Mouse (Mus musculus) forebrain, embryonic 13.5 days (tissue): ENCODE measurements around the gene Spindoc. TPM values are rescaled to one million over a fixed set of nuclear protein-coding genes. Genes with fewer than 3 reads are reported as not detected.
"Not testable (repeated sequence)": the region's sequence is repeated elsewhere in the genome, so short reads cannot be mapped to it uniquely, and the experiment has no call there.

Source experiments
- ATAC-seq: fragments of 200-750 bp; cut with Nextera tagmentation; 2 replicates; pipeline ENCODE4 v1.8.0; 2017
- H3K27ac ChIP-seq: fragments of 300-500 bp; sonication (generic); 2 replicates; pipeline ENCODE4 v1.5.1; 2015; ENCODE audit warnings: inconsistent platforms, mild to moderate bottlenecking, moderate library complexity
- H3K27me3 ChIP-seq: fragments of 300-500 bp; sonication (generic); 2 replicates; pipeline ENCODE4 v1.6.1; 2015; ENCODE audit warnings: mild to moderate bottlenecking, inconsistent platforms
- H3K36me3 ChIP-seq: fragments of 300-500 bp; sonication (generic); 2 replicates; pipeline ENCODE4 v1.6.1; 2015; ENCODE audit warnings: mild to moderate bottlenecking, inconsistent platforms; ENCODE audit not compliant: poor library complexity, severe bottlenecking
- H3K4me1 ChIP-seq: fragments of 300-500 bp; sonication (generic); 2 replicates; pipeline ENCODE4 v1.6.1; 2015; ENCODE audit warnings: inconsistent platforms
- H3K4me2 ChIP-seq: fragments of 300-500 bp; sonication (generic); 2 replicates; pipeline ENCODE4 v1.6.1; 2015; ENCODE audit warnings: inconsistent platforms, mild to moderate bottlenecking, moderate library complexity
- H3K4me3 ChIP-seq: fragments of 300-500 bp; sonication (generic); 2 replicates; pipeline ENCODE4 v1.5.1; 2015; ENCODE audit warnings: mild to moderate bottlenecking, inconsistent platforms
- H3K9ac ChIP-seq: fragments of 300-500 bp; sonication (generic); 2 replicates; pipeline ENCODE4 v1.6.1; 2015; ENCODE audit warnings: mild to moderate bottlenecking, inconsistent platforms
- H3K9me3 ChIP-seq: fragments of 300-500 bp; sonication (generic); replicated peaks from 2 replicates; pipeline ENCODE4 v1.6.1; 2016; ENCODE audit warnings: inconsistent platforms
- WGBS: fragments of 180-500 bp; shearing (Covaris S2); methylation state at CpG from one replicate; pipeline ENCODE4 v1.1.7; 2015; 5-methylcytosine and 5-hydroxymethylcytosine counted together
- polyA plus RNA-seq: library from polyadenylated mRNA; unstranded; fragments of >200 nt; fragmentation: Nextera tagmentation; extraction: Ambion mirVana; gene quantifications from 2 replicates; pipeline ENCODE4 v1.2.1, GENCODE M21; 2015

Spindoc gene
- polyA plus RNA-seq, 1 experiment from 2014 or later, result 47.5 TPM

- no peak for ATAC-seq
- WGBS, result 23% methylated on average over 2 of the region's 2 CpGs
- H3K9ac ChIP-seq, result no peak overlapping the region
- peaks cover 6% of the 10 kb centered on the region; the same call in 1 of the 2 replicates for H3K36me3 ChIP-seq
- H3K27me3 ChIP-seq, result no peaks in the 10 kb centered on the region
- H3K9me3 ChIP-seq, result 0 out of 2 replicates have a peak, but pooled peaks cover 14% of the 10 kb centered on the region
- peaks cover 22% of the 10 kb centered on the region for H3K4me1 ChIP-seq
- H3K4me3 ChIP-seq, result no peak overlapping the region
- H3K27ac ChIP-seq, result no peak overlapping the region
- H3K4me2 ChIP-seq, result no peak overlapping the region
Observed at GRCm38 (mm10) chr19:7386042-7386441, 3.2 kb upstream of the Spindoc start.

GRCm38 (mm10) chr19:7382248-7382902 lies 419 bp downstream of the Spindoc start:
- peak overlapping the region; percentile 96 for H3K27ac ChIP-seq
- 0 out of 2 replicates have a peak, but pooled peaks cover 7% of the 10 kb centered on the region for H3K9me3 ChIP-seq
- peak overlapping the region; percentile 92 for H3K4me3 ChIP-seq
- peak overlapping the region; percentile 97 for H3K9ac ChIP-seq
- WGBS, result under 1% methylated on average over 46 of the region's 60 CpGs
- peak overlapping the region; percentile 75 for H3K4me2 ChIP-seq
- peaks cover 49% of the 10 kb centered on the region for H3K4me1 ChIP-seq
- ATAC-seq, result peak; percentile 61
- no peaks in the 10 kb centered on the region for H3K27me3 ChIP-seq
- H3K36me3 ChIP-seq, result peaks cover 12% of the 10 kb centered on the region

- ATAC-seq, result no peak
- H3K9me3 ChIP-seq, result 0 out of 2 replicates have a peak, but pooled peaks cover 7% of the 10 kb centered on the region
- peak overlapping the region; percentile 96 for H3K27ac ChIP-seq
- H3K4me3 ChIP-seq, result peak overlapping the region; percentile 92
- H3K36me3 ChIP-seq, result peaks cover 12% of the 10 kb centered on the region
- WGBS, result 1% methylated on average over 8 of the region's 8 CpGs
- peak overlapping the region; percentile 97 for H3K9ac ChIP-seq
- H3K27me3 ChIP-seq, result no peaks in the 10 kb centered on the region
- peaks cover 50% of the 10 kb centered on the region for H3K4me1 ChIP-seq
- H3K4me2 ChIP-seq, result peak overlapping the region; percentile 75
Observed at GRCm38 (mm10) chr19:7381906-7382247, 917 bp downstream of the Spindoc start.

- Histone ChIP-seq H3K9ac (no peak overlapping the region), H3K9me3 (no peaks in the 10 kb centered on the region), H3K27me3 (no peaks in the 10 kb centered on the region), H3K27ac (no peak overlapping the region), H3K36me3 (peaks cover 44% of the 10 kb centered on the region), H3K4me2 (no peak overlapping the region), H3K4me3 (no peak overlapping the region), H3K4me1 (peaks cover 37% of the 10 kb centered on the region)
- ATAC-seq, result no peak
- WGBS, result 86% methylated on average over 2 of the region's 2 CpGs
Observed at GRCm38 (mm10) chr19:7377639-7378038, 5.2 kb downstream of the Spindoc start.

GRCm38 (mm10) chr19:7374491-7374890 lies 8.3 kb downstream of the Spindoc start:
- peaks cover 74% of the 10 kb centered on the region for H3K36me3 ChIP-seq
- no peak overlapping the region for H3K27ac ChIP-seq
- no peak overlapping the region for H3K4me2 ChIP-seq
- H3K4me1 ChIP-seq, result peaks cover 12% of the 10 kb centered on the region
- 97% methylated on average over 8 of the region's 8 CpGs for WGBS
- no peaks in the 10 kb centered on the region for H3K27me3 ChIP-seq
- no peak overlapping the region for H3K4me3 ChIP-seq
- ATAC-seq, result no peak
- no peak overlapping the region for H3K9ac ChIP-seq
- no peaks in the 10 kb centered on the region for H3K9me3 ChIP-seq

- not testable (repeated sequence) for H3K27ac ChIP-seq, ATAC-seq, H3K4me3 ChIP-seq, H3K27me3 ChIP-seq, H3K9ac ChIP-seq, H3K4me1 ChIP-seq, H3K4me2 ChIP-seq, H3K9me3 ChIP-seq
- WGBS, result 87% methylated on average over 4 of the region's 4 CpGs
- peaks cover 85% of the 10 kb centered on the region for H3K36me3 ChIP-seq
Observed at GRCm38 (mm10) chr19:7369469-7369868, 13.3 kb downstream of the Spindoc start.

- 37% methylated on average over 6 of the region's 6 CpGs for WGBS
- Histone ChIP-seq H3K27me3 (no peaks in the 10 kb centered on the region), H3K4me3 (no peak overlapping the region), H3K9ac (no peak overlapping the region), H3K4me1 (no peaks in the 10 kb centered on the region), H3K9me3 (no peaks in the 10 kb centered on the region), H3K27ac (no peak overlapping the region), H3K36me3 (peaks cover 24% of the 10 kb centered on the region), H3K4me2 (no peak overlapping the region)
- no peak for ATAC-seq
Observed at GRCm38 (mm10) chr19:7353636-7354035, 29.2 kb downstream of the Spindoc start.

GRCm38 (mm10) chr19:7352809-7353495 lies 29.8 kb downstream of the Spindoc start:
- Histone ChIP-seq H3K27ac (no peak overlapping the region), H3K9me3 (no peaks in the 10 kb centered on the region), H3K36me3 (peaks cover 17% of the 10 kb centered on the region), H3K4me2 (no peak overlapping the region), H3K4me1 (no peaks in the 10 kb centered on the region), H3K9ac (no peak overlapping the region), H3K4me3 (no peak overlapping the region), H3K27me3 (no peaks in the 10 kb centered on the region)
- ATAC-seq, result no peak
- WGBS, result 78% methylated on average over 11 of the region's 11 CpGs

GRCm38 (mm10) chr19:7349993-7350392 lies 32.8 kb downstream of the Spindoc start:
- H3K9me3 ChIP-seq, result no peaks in the 10 kb centered on the region
- H3K36me3 ChIP-seq, result no peaks in the 10 kb centered on the region
- no peak overlapping the region for H3K4me3 ChIP-seq
- no peak for ATAC-seq
- no peak overlapping the region for H3K27ac ChIP-seq
- 44% methylated on average over 1 of the region's 1 CpGs for WGBS
- 0 out of 2 replicates have a peak, but pooled peaks cover 3% of the 10 kb centered on the region for H3K4me1 ChIP-seq
- H3K4me2 ChIP-seq, result no peak overlapping the region
- no peaks in the 10 kb centered on the region for H3K27me3 ChIP-seq
- H3K9ac ChIP-seq, result no peak overlapping the region

- Histone ChIP-seq H3K9me3 (no peaks in the 10 kb centered on the region), H3K36me3 (no peaks in the 10 kb centered on the region), H3K4me1 (peaks cover 11% of the 10 kb centered on the region), H3K9ac (0 out of 2 replicates have a peak overlapping the region, but pooled peaks have one; percentile 16), H3K4me3 (no peak overlapping the region), H3K27ac (no peak overlapping the region), H3K27me3 (no peaks in the 10 kb centered on the region), H3K4me2 (no peak overlapping the region)
- ATAC-seq, result no peak
- 24% methylated on average over 4 of the region's 4 CpGs for WGBS
Observed at GRCm38 (mm10) chr19:7345235-7345755, 37.5 kb downstream of the Spindoc start.

- no peaks in the 10 kb centered on the region for H3K27me3 ChIP-seq
- 0 out of 2 replicates have a peak, but pooled peaks cover 7% of the 10 kb centered on the region for H3K36me3 ChIP-seq
- H3K4me2 ChIP-seq, result no peak overlapping the region
- H3K4me1 ChIP-seq, result peaks cover 36% of the 10 kb centered on the region
- H3K27ac ChIP-seq, result no peak overlapping the region
- H3K9me3 ChIP-seq, result no peaks in the 10 kb centered on the region
- H3K4me3 ChIP-seq, result no peak overlapping the region
- no peak overlapping the region for H3K9ac ChIP-seq
- WGBS, result 73% methylated on average over 2 of the region's 2 CpGs
- ATAC-seq, result no peak
Observed at GRCm38 (mm10) chr19:7342646-7343045, 40.1 kb downstream of the Spindoc start.
